Mouse (Mus musculus) neural tube, embryonic 13.5 days (tissue): ENCODE measurements around the gene Mthfsl. TPM values are rescaled to one million over a fixed set of nuclear protein-coding genes. Genes with fewer than 3 reads are reported as not detected.
"Not testable (repeated sequence)": the region's sequence is repeated elsewhere in the genome, so short reads cannot be mapped to it uniquely, and the experiment has no call there.

Experiments used
- ATAC-seq: fragments of 200-750 bp; cut with Nextera tagmentation; 2 replicates; pipeline ENCODE4 v1.8.0; 2017; ENCODE audit warnings: low read depth, mild to moderate bottlenecking, moderate TSS enrichment, moderate library complexity
- H3K27ac ChIP-seq: fragments of 300-500 bp; sonication (generic); replicated peaks from 2 replicates; pipeline ENCODE4 v1.5.1; 2015; ENCODE audit warnings: moderate library complexity, mild to moderate bottlenecking, inconsistent platforms
- H3K27me3 ChIP-seq: fragments of 300-500 bp; sonication (generic); 2 replicates; pipeline ENCODE4 v1.6.1; 2015; ENCODE audit warnings: mild to moderate bottlenecking, inconsistent platforms
- H3K36me3 ChIP-seq: fragments of 300-500 bp; sonication (generic); 2 replicates; pipeline ENCODE4 v1.6.1; 2015; ENCODE audit warnings: mild to moderate bottlenecking, inconsistent platforms
- H3K4me1 ChIP-seq: fragments of 300-500 bp; sonication (generic); replicated peaks from 2 replicates; pipeline ENCODE4 v1.6.1; 2015; ENCODE audit warnings: inconsistent platforms
- H3K4me2 ChIP-seq: fragments of 300-500 bp; sonication (generic); 2 replicates; pipeline ENCODE4 v1.6.1; 2015; ENCODE audit warnings: inconsistent platforms, mild to moderate bottlenecking, moderate library complexity
- H3K4me3 ChIP-seq: fragments of 300-500 bp; sonication (generic); 2 replicates; pipeline ENCODE4 v1.5.1; 2015; ENCODE audit warnings: mild to moderate bottlenecking, inconsistent platforms
- H3K9ac ChIP-seq: fragments of 300-500 bp; sonication (generic); 2 replicates; pipeline ENCODE4 v1.6.1; 2015; ENCODE audit warnings: moderate library complexity, mild to moderate bottlenecking, inconsistent platforms
- H3K9me3 ChIP-seq: fragments of 300-500 bp; sonication (generic); 2 replicates; pipeline ENCODE4 v1.6.1; 2016; ENCODE audit warnings: inconsistent platforms
- WGBS: fragments of 180-500 bp; shearing (Covaris S2); methylation state at CpG from one replicate; pipeline ENCODE4 v1.1.7; 2015; 5-methylcytosine and 5-hydroxymethylcytosine counted together
- polyA plus RNA-seq: library from polyadenylated mRNA; unstranded; fragments of >200 nt; fragmentation: Nextera tagmentation; extraction: Ambion mirVana; gene quantifications from 2 replicates; pipeline ENCODE4 v1.2.1, GENCODE M21; 2015

The Mthfsl gene
- polyA plus RNA-seq, 1 experiment from 2014 or later = 40.5 TPM

GRCm38 (mm10) chr9:88714515-88714914 is 5.6 kb downstream of the Mthfsl start:
- H3K9ac ChIP-seq, H3K4me3 ChIP-seq, H3K4me2 ChIP-seq, H3K9me3 ChIP-seq, H3K36me3 ChIP-seq, H3K27ac ChIP-seq, H3K4me1 ChIP-seq, ATAC-seq, H3K27me3 ChIP-seq: not testable (repeated sequence)
- 88% methylated on average over 5 of the region's 5 CpGs for WGBS

- H3K27ac ChIP-seq, H3K36me3 ChIP-seq, H3K4me2 ChIP-seq, H3K9ac ChIP-seq, H3K9me3 ChIP-seq, H3K4me1 ChIP-seq, ATAC-seq, H3K4me3 ChIP-seq, H3K27me3 ChIP-seq: not testable (repeated sequence)
- 82% methylated on average over 3 of the region's 3 CpGs for WGBS
Observed at GRCm38 (mm10) chr9:88712164-88712749, 7.8 kb downstream of the Mthfsl start.

DNA sequence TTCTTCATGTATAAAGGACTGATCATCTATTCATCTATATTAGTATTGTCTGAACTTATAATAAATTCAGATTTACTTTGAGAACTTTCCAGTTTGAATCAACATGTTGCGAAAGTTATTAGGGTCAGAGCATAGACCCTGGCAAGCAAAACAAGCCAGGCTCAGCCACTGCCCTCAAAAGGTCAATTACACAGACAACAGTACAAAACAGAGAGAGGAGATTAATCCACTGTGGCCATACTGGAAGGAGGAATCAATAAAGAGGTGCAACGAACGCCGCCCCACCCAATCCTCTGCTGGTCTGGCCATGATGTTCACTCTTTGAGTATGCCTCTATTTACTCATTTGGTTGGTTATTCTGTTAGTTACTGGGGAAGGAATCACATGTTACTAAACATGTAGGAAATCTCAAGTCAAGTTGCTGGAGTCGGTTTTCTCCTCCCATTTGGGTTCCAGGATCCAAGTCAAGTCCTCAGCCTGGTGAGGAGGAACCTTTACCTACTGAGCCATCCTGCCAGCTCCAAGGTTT is 9.1 kb downstream of the Mthfsl start:
- H3K4me2 ChIP-seq, ATAC-seq, H3K27me3 ChIP-seq, H3K4me3 ChIP-seq, H3K9ac ChIP-seq, H3K27ac ChIP-seq, H3K4me1 ChIP-seq, H3K36me3 ChIP-seq, H3K9me3 ChIP-seq: not testable (repeated sequence)
- 93% methylated on average over 4 of the region's 5 CpGs for WGBS

DNA sequence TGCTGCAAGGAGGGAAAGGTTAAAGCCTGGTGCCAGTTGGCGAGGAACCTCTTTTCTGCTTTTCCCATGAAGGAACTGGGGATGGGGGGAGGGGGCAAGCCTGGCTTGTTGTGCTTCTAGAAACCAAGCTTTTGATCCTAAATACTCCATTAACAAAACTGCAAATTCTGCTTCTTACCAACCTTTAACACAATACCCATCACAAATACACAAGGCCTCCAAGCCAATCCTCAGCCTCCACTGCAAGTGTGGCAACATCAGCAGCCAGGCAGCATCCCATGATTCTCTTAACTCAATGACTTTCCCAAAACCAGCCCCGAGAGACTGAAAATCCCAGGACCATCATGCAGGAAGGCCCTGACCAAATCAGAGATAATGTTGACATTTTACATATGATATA is 9.7 kb downstream of the Mthfsl start:
- not testable (repeated sequence) for H3K27me3 ChIP-seq, H3K4me3 ChIP-seq, H3K4me1 ChIP-seq, H3K27ac ChIP-seq, ATAC-seq, H3K9ac ChIP-seq, H3K36me3 ChIP-seq, H3K4me2 ChIP-seq, H3K9me3 ChIP-seq
- 90% methylated on average over 2 of the region's 2 CpGs for WGBS

- WGBS = 95% methylated on average over 5 of the region's 5 CpGs
- not testable (repeated sequence) for H3K27me3 ChIP-seq, H3K27ac ChIP-seq, ATAC-seq, H3K9ac ChIP-seq, H3K9me3 ChIP-seq, H3K4me1 ChIP-seq, H3K4me2 ChIP-seq, H3K4me3 ChIP-seq, H3K36me3 ChIP-seq
Observed at GRCm38 (mm10) chr9:88709794-88710193, 10.3 kb downstream of the Mthfsl start.

DNA sequence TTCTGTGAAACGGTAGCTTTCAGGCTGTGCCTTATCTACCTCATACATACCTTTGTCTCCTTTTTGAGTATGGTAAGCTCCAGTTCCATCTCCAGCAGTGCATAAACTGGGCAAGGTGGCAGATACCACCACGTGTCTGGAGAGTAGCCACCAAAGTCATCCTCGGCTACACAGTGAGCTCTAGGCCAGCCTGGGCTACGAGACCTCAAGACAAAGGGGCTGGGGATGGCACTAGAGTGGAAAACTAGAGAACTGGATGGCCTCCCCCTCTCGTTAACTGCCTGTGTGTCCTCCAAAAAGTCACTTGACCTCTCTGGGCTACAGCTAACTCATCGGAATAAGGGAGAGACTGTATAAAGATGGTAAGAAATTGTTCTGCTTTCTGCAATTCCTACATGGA is 10.8 kb downstream of the Mthfsl start:
- no peak for ATAC-seq
- Histone ChIP-seq H3K27me3 (no peaks in the 10 kb centered on the region), H3K4me3 (no peak overlapping the region), H3K27ac (no peak overlapping the region), H3K9ac (no peak overlapping the region), H3K9me3 (no peaks in the 10 kb centered on the region), H3K4me2 (no peak overlapping the region), H3K36me3 (no peaks in the 10 kb centered on the region), H3K4me1 (no peaks in the 10 kb centered on the region)
- 90% methylated on average over 6 of the region's 6 CpGs for whole genome bisulfite sequencing

- no peak overlapping the region for H3K4me2 ChIP-seq
- no peaks in the 10 kb centered on the region for H3K4me1 ChIP-seq
- no peaks in the 10 kb centered on the region for H3K9me3 ChIP-seq
- no peaks in the 10 kb centered on the region for H3K36me3 ChIP-seq
- H3K27ac ChIP-seq = no peak overlapping the region
- no peaks in the 10 kb centered on the region for H3K27me3 ChIP-seq
- no peak overlapping the region for H3K9ac ChIP-seq
- 65% methylated on average over 4 of the region's 4 CpGs for WGBS
- H3K4me3 ChIP-seq = no peak overlapping the region
- no peak for ATAC-seq
Observed at GRCm38 (mm10) chr9:88706700-88707099, 13.4 kb downstream of the Mthfsl start.

DNA sequence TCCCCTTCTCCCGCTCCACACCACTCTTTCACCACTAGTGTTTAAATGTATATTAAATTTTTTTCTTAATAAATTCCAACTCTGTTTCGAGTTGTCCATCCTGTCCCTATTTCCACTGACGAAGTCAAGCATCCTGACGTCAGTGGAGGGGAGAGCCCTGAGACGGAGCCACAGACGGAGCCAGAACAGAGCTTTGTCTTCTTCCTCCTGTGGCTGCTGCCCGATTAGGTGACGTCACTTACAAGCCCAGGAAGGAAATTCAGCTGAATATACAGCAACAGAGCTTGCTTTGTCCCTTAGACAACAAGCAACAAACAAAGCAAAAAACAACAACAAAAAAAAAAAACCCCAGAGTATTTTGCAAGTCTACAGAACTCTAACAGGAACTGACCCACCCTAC is 14.9 kb downstream of the Mthfsl start:
- not testable (repeated sequence) for H3K36me3 ChIP-seq, H3K9me3 ChIP-seq, H3K4me2 ChIP-seq, H3K27me3 ChIP-seq, H3K4me3 ChIP-seq, ATAC-seq, H3K9ac ChIP-seq, H3K27ac ChIP-seq, H3K4me1 ChIP-seq
- 86% methylated on average over 8 of the region's 8 CpGs for WGBS

DNA sequence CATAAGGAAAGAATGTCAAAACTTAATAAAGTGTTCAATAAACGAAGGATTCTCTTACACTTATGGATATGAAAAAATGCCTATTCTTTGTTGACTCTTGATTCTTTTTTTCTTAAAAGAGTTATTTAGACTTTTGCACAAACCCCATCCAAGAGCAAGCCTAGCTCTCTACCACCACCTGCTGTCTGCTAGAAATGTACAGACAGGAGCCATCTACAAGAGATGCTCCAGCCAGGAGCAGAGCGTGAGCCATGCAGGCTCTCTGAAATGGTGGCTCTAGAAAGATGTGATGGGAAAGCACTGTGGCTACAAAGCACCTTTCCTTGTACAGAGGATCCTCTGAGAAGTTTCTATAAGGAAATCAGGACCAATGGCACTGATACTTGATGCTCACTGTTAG is 21.4 kb downstream of the Mthfsl start:
- H3K9me3 ChIP-seq, H3K9ac ChIP-seq, H3K4me1 ChIP-seq, H3K36me3 ChIP-seq, H3K27me3 ChIP-seq, H3K27ac ChIP-seq, H3K4me2 ChIP-seq, H3K4me3 ChIP-seq, ATAC-seq: not testable (repeated sequence)
- no CpG with 5 or more reads among the region's 2 CpGs for WGBS

GRCm38 (mm10) chr9:88691307-88691706 is 28.8 kb downstream of the Mthfsl start:
- not testable (repeated sequence) for H3K27ac ChIP-seq, H3K36me3 ChIP-seq, H3K4me1 ChIP-seq, H3K4me2 ChIP-seq, H3K27me3 ChIP-seq, ATAC-seq, H3K9ac ChIP-seq, H3K4me3 ChIP-seq, H3K9me3 ChIP-seq
- WGBS = 86% methylated on average over 2 of the region's 2 CpGs

- H3K9me3 ChIP-seq, H3K4me2 ChIP-seq, ATAC-seq, H3K36me3 ChIP-seq, H3K9ac ChIP-seq, H3K27me3 ChIP-seq, H3K27ac ChIP-seq, H3K4me1 ChIP-seq, H3K4me3 ChIP-seq: not testable (repeated sequence)
- 93% methylated on average over 3 of the region's 3 CpGs for WGBS
Observed at GRCm38 (mm10) chr9:88689451-88689850, 30.6 kb downstream of the Mthfsl start.

DNA sequence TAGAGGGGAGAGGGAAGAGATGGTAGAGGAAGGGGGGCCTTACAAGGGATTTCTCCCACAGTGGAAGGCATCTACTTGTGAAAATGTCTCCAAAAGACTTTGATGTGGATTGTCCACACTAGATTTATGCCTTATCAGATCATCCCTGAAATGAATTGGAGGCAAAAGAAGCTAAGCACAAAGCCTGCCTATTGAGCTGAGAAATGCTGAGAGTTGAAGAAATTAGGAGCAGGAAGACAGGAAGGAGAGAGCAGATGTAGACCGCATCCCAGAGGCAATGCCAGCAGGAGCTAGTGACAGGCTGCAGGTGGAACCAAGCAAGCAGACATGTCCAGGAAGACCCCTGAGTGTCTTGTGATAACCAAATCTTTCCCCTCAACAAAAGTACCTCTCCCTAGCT is 33.4 kb downstream of the Mthfsl start:
- not testable (repeated sequence) for H3K27ac ChIP-seq, H3K4me2 ChIP-seq, H3K36me3 ChIP-seq, H3K9ac ChIP-seq, H3K27me3 ChIP-seq, H3K9me3 ChIP-seq, H3K4me1 ChIP-seq, ATAC-seq, H3K4me3 ChIP-seq
- 95% methylated on average over 1 of the region's 1 CpGs for WGBS

GRCm38 (mm10) chr9:88658341-88658740 is 61.8 kb downstream of the Mthfsl start:
- H3K9me3 ChIP-seq, H3K9ac ChIP-seq, H3K36me3 ChIP-seq, H3K4me2 ChIP-seq, H3K27me3 ChIP-seq, H3K27ac ChIP-seq, H3K4me3 ChIP-seq, ATAC-seq, H3K4me1 ChIP-seq: not testable (repeated sequence)
